9 mouse cellular contexts compared by ENCODE assay signal in the genomic region with DNA sequence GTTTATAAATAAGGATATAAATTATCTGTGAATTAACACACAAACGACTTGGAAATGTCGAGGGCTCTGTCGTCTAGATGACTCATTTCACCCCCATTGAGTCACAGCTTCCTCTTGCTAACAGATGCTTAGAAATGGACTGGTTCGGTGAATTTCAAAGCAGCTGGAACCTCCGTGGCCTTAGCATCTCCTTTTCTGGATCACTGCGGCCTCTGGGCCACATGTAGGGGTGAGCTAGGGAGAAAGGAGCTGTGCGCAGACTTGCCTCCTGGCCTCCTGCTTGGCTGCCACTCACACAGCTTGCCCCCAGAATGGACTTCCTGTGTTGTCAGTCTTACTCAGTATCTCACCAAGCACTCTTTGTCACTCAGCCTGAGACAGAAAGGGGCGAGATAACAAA. TPM values are rescaled to one million over a fixed set of nuclear protein-coding genes. Genes with fewer than 3 reads are reported as not detected.
DNase-seq lines count a peak whose midpoint lies in the region; ATAC-seq lines count a peak whose summit lies in the region.
"Had no signal": no experiment of that assay in that cellular context is flagged by ENCODE, and none has a peak within 500 bp of the region (broad histone marks: within the 10 kb centered on the region; RNA-seq: fewer than 3 reads in every experiment).

No protein-coding gene starts in this region.

- no peak overlapping the region for H3K9ac ChIP-seq in midbrain, embryonic 12.5 days (replicated peaks)
- no peak overlapping the region for H3K9ac ChIP-seq in midbrain, embryonic 15.5 days
- no peak overlapping the region for H3K9ac ChIP-seq in hindbrain, embryonic 16.5 days (ENCODE audit: low read depth, low read length)
- H3K9ac ChIP-seq: embryonic facial prominence, embryonic 15.5 days had no signal

- peaks cover 16% of the 10 kb centered on the region for H3K4me1 ChIP-seq in midbrain, embryonic 12.5 days
- peaks cover 14% of the 10 kb centered on the region for H3K4me1 ChIP-seq in midbrain, embryonic 15.5 days
- peaks cover 5% of the 10 kb centered on the region for H3K4me1 ChIP-seq in hindbrain, embryonic 16.5 days (ENCODE audit: control insufficient read depth, insufficient read depth, low read depth, low read length)

- H3K9me3 ChIP-seq in midbrain, embryonic 12.5 days = no peaks in the 10 kb centered on the region
- H3K9me3 ChIP-seq in midbrain, embryonic 15.5 days = no peaks in the 10 kb centered on the region
- H3K9me3 ChIP-seq in hindbrain, embryonic 16.5 days (ENCODE audit: control insufficient read depth, low read length) = no peaks in the 10 kb centered on the region
- H3K9me3 ChIP-seq: embryonic facial prominence, embryonic 15.5 days had no signal

- WGBS in midbrain, embryonic 12.5 days = 20% methylated on average over 8 of the region's 8 CpGs
- WGBS in midbrain, embryonic 15.5 days = 22% methylated on average over 8 of the region's 8 CpGs
- WGBS in hindbrain, embryonic 16.5 days = 8% methylated on average over 8 of the region's 8 CpGs

- no peak overlapping the region for H3K27ac ChIP-seq in midbrain, embryonic 12.5 days (replicated peaks)
- H3K27ac ChIP-seq in midbrain, embryonic 15.5 days = no peak overlapping the region
- no peak overlapping the region for H3K27ac ChIP-seq in hindbrain, embryonic 16.5 days (ENCODE audit: low read depth, low read length)
- H3K27ac ChIP-seq: embryonic facial prominence, embryonic 15.5 days had no signal

- no peaks in the 10 kb centered on the region for H3K36me3 ChIP-seq in midbrain, embryonic 12.5 days
- no peaks in the 10 kb centered on the region for H3K36me3 ChIP-seq in midbrain, embryonic 15.5 days (replicated peaks)
- H3K36me3 ChIP-seq in hindbrain, embryonic 16.5 days (ENCODE audit: control insufficient read depth, insufficient read depth, low read length) = no peaks in the 10 kb centered on the region
- no peaks in the 10 kb centered on the region for H3K36me3 ChIP-seq in splenic B cell, adult 2 months (ENCODE audit: control insufficient read depth, insufficient read depth, low read length, poor library complexity, severe bottlenecking)
- H3K36me3 ChIP-seq: embryonic facial prominence, embryonic 15.5 days had no signal

- ATAC-seq in midbrain, embryonic 12.5 days (ENCODE audit: low FRiP score, low read depth) = peak; percentile 23; the same call in 1 of the 2 replicates
- ATAC-seq in midbrain, embryonic 15.5 days (replicated peaks) = no peak
- ATAC-seq in common myeloid progenitor, adult 5-6 weeks (replicated peaks; ENCODE audit: low read depth, poor library complexity, severe bottlenecking) = peak; percentile 83
- ATAC-seq in hindbrain, embryonic 16.5 days = no peak
- no peak for ATAC-seq in erythroblast, adult 5-6 weeks (replicated peaks; ENCODE audit: low FRiP score, poor library complexity, severe bottlenecking)

- DNase-seq in splenic B cell, adult 2 months (ENCODE audit: low read depth, low spot score) = peak; percentile 30
- no peak for DNase-seq in right cerebral cortex, postnatal 25 days
- DNase-seq in ovary, postnatal 10 days (ENCODE audit: low spot score) = no peak

- peaks cover 10% of the 10 kb centered on the region for H3K27me3 ChIP-seq in midbrain, embryonic 12.5 days
- H3K27me3 ChIP-seq in midbrain, embryonic 15.5 days (replicated peaks) = peaks cover 6% of the 10 kb centered on the region
- H3K27me3 ChIP-seq in hindbrain, embryonic 16.5 days (replicated peaks; ENCODE audit: control insufficient read depth, insufficient read depth, low read length) = peaks cover 2% of the 10 kb centered on the region; the same call in 1 of the 2 replicates
- H3K27me3 ChIP-seq in splenic B cell, adult 2 months (ENCODE audit: control insufficient read depth, insufficient read depth, low read length, poor library complexity, severe bottlenecking) = no peaks in the 10 kb centered on the region
- H3K27me3 ChIP-seq: embryonic facial prominence, embryonic 15.5 days had no signal

- no peak overlapping the region for H3K4me2 ChIP-seq in midbrain, embryonic 12.5 days (replicated peaks)
- H3K4me2 ChIP-seq in midbrain, embryonic 15.5 days = no peak overlapping the region
- H3K4me2 ChIP-seq in hindbrain, embryonic 16.5 days (ENCODE audit: low read length) = peak overlapping the region; percentile 5; the same call in 1 of the 2 replicates
- H3K4me2 ChIP-seq: embryonic facial prominence, embryonic 15.5 days had no signal

- H3K4me3 ChIP-seq in midbrain, embryonic 12.5 days = no peak overlapping the region
- H3K4me3 ChIP-seq in midbrain, embryonic 15.5 days = no peak overlapping the region
- no peak overlapping the region for H3K4me3 ChIP-seq in hindbrain, embryonic 16.5 days (ENCODE audit: low read length)
- H3K4me3 ChIP-seq: embryonic facial prominence, embryonic 15.5 days had no signal

RNA-seq across cellular contexts. Expression of a gene that starts 26.3 kb away (rescaled TPM):
- 23.2 and 26.1 TPM in 2 replicates for polyA plus RNA-seq in midbrain, embryonic 12.5 days (2016; fragmentation: Nextera tagmentation; extraction: Ambion mirVana)
- polyA plus RNA-seq in midbrain, embryonic 15.5 days (2015; fragmentation: Nextera tagmentation; extraction: Ambion mirVana) = 24.2 and 25.1 TPM in 2 replicates
- 2.2 and 2.9 TPM in 2 replicates for total RNA-seq in common myeloid progenitor, adult 5-6 weeks (2017)
- 34.1 and 35.0 TPM in 2 replicates for polyA plus RNA-seq in hindbrain, embryonic 16.5 days (2015; fragmentation: Nextera tagmentation; extraction: Ambion mirVana)
- total RNA-seq in erythroblast, adult 5-6 weeks (2015; ENCODE audit: low replicate concordance) = 2.5 and 3.7 TPM in 2 replicates
- total RNA-seq in erythroblast, adult 5-6 weeks (2017; ENCODE audit: low replicate concordance) = 1.8 and 2.8 TPM in 2 replicates

Comparison
In these comparisons a context has a peak if more than half of its experiments do, and no peak if none do; other contexts are left out.
1. ATAC-seq: peak in midbrain, embryonic 12.5 days (single experiment) and common myeloid progenitor, adult 5-6 weeks (single experiment); none in midbrain, embryonic 15.5 days (single experiment), hindbrain, embryonic 16.5 days (single experiment) and erythroblast, adult 5-6 weeks (single experiment).